ENCODE assay signal across 8 mouse cellular contexts in the genomic region with DNA sequence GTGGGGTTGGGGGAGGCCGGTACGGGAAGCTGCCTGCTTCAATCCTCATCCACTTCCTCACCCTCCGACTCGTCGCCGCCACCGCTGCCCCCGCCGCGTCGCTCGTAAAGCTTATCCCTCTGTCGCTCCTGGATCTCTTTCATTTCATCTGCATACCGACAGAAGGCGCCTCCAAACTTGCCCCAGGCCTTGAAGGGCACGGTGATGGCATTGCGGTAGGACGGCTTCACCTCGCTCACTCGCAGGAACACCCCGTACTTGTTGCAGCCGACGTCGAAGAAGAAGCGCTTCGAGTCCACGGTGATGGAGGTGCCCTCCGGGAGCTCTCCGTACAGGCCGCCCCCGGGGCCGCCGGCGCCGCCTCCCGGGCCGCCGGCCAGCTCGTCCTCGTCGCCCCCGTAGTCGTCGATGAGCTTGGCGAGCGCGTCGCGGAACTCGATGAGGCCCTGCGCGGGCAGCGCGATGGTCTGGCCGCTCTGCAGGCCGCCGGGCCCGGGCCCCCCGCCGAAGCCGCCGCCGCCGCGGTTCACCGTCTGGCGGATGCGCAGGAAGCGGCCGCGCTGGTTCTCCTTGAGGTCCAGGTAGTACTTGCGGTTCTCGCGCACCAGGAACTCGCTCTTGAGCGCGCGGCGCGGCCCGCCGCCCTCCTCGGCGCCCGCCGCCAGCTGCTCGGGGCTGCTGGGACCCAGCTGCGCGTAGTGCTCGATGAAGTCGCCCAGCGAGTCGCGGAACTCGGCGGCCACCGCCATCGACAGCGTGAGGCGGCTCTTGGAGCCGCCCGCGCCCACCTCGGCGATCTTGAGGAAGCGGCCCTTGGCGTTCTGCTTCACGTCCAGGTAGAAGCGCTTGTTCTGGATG. TPM values are rescaled to one million over a fixed set of nuclear protein-coding genes. Genes with fewer than 3 reads are reported as not detected.
DNase-seq lines count a peak whose midpoint lies in the region; ATAC-seq and TF ChIP-seq lines count a peak whose summit lies in the region.

No protein-coding gene starts in this region.

- peak overlapping the region; percentile 83 for H3K4me2 ChIP-seq in lung, postnatal 0 days (replicated peaks; ENCODE audit: low read depth, low read length)

- H3K9me3 ChIP-seq in G1E (replicated peaks) = no peaks in the 10 kb centered on the region
- H3K9me3 ChIP-seq in lung, postnatal 0 days (ENCODE audit: low read length) = no peaks in the 10 kb centered on the region

- H3K27ac ChIP-seq in cerebellum, adult 2 months (ENCODE audit: insufficient read depth, low read length) = peak overlapping the region; percentile 72
- H3K27ac ChIP-seq in layer of hippocampus, adult 2 months = peak overlapping the region; percentile 96
- peak overlapping the region; percentile 99 for H3K27ac ChIP-seq in lung, postnatal 0 days (ENCODE audit: low read length)
- H3K27ac ChIP-seq in thymus, adult 2 months (ENCODE audit: control insufficient read depth, insufficient read depth, low read length) = peak overlapping the region; percentile 67

- peak overlapping the region; percentile 93 for H3K9ac ChIP-seq in lung, postnatal 0 days (replicated peaks; ENCODE audit: low read depth)

- H3K27me3 ChIP-seq in G1E (ENCODE audit: insufficient read depth, low read length) = peaks cover under 1% of the 10 kb centered on the region; the same call in 1 of the 2 replicates
- no peaks in the 10 kb centered on the region for H3K27me3 ChIP-seq in cerebellum, adult 2 months (ENCODE audit: control insufficient read depth, insufficient read depth, low read length)
- H3K27me3 ChIP-seq in lung, postnatal 0 days (replicated peaks; ENCODE audit: insufficient read depth, low read length) = no peaks in the 10 kb centered on the region
- no peaks in the 10 kb centered on the region for H3K27me3 ChIP-seq in thymus, adult 2 months (ENCODE audit: control insufficient read depth, insufficient read depth, low read length)

- H3K4me3 ChIP-seq in G1E (ENCODE audit: low read depth, low read length) = peak overlapping the region; percentile 89
- H3K4me3 ChIP-seq in cerebellum, adult 2 months (replicated peaks; ENCODE audit: insufficient read depth, low read depth, low read length) = peak overlapping the region; percentile 94
- peak overlapping the region; percentile 83 for H3K4me3 ChIP-seq in layer of hippocampus, adult 2 months
- H3K4me3 ChIP-seq in lung, postnatal 0 days (ENCODE audit: low read depth, low read length) = peak overlapping the region; percentile 86
- H3K4me3 ChIP-seq in thymus, adult 2 months (ENCODE audit: control insufficient read depth, insufficient read depth, low read length) = peak overlapping the region; percentile 86

- TF ChIP-seq CTCF in G1E (IDR thresholded peaks at IDR 0.05; ENCODE audit: low read depth, low read length) = no peak; the same call in 1 of the 2 replicates
- TF ChIP-seq CTCF in cerebellum, adult 2 months (IDR thresholded peaks at IDR 0.05; ENCODE audit: borderline replicate concordance, insufficient read depth, low read depth, low read length) = no peak
- no peak; the same call in 1 of the 2 replicates for TF ChIP-seq CTCF in layer of hippocampus, adult 2 months (conservative IDR thresholded peaks at IDR 0.05)
- peak; percentile 33 for TF ChIP-seq CTCF in lung, postnatal 0 days (IDR thresholded peaks at IDR 0.05)
- TF ChIP-seq CTCF in thymus, adult 2 months (IDR thresholded peaks at IDR 0.05; ENCODE audit: borderline replicate concordance, control insufficient read depth, extremely low read depth, insufficient read depth, low read length, poor library complexity) = no peak

- under 1% methylated on average over 109 of the region's 109 CpGs for WGBS in cerebellum, adult 2 months
- under 1% methylated on average over 90 of the region's 109 CpGs for WGBS in lung, postnatal 0 days
- WGBS in thymus, adult 2 months = under 1% methylated on average over 109 of the region's 109 CpGs

- no peak for TF ChIP-seq EP300 in lung, postnatal 0 days (IDR thresholded peaks at IDR 0.05)

- peak; percentile 32; the same call in 1 of the 2 replicates for ATAC-seq in G1E (ENCODE audit: extremely low read depth, insufficient number of reproducible peaks, low FRiP score, poor library complexity, severe bottlenecking)
- ATAC-seq in lung, postnatal 0 days = peak; percentile 43

- peak; percentile 38 for DNase-seq in G1E (ENCODE audit: low spot score)
- DNase-seq in cerebellum, adult 2 months = peak; percentile 67 to 71
- DNase-seq in forelimb bud, embryonic 11.5 days (ENCODE audit: low read depth, low spot score) = peak; percentile 25
- peak; percentile 58 to 64 for DNase-seq in heart, postnatal 36 days
- peak in 1 of 2 experiments; percentile 53 for DNase-seq in layer of hippocampus, adult 2 months (ENCODE audit: low spot score in 2 of 2)
- DNase-seq in lung, postnatal 0 days (ENCODE audit: low spot score) = peak; percentile 60
- DNase-seq in ovary, adult 18-20 months (ENCODE audit: low spot score) = peak; percentile 19
- peak; percentile 63 for DNase-seq in thymus, adult 2 months

- peaks cover 28% of the 10 kb centered on the region for H3K4me1 ChIP-seq in G1E (ENCODE audit: insufficient read depth, low read depth, low read length)
- peaks cover 17% of the 10 kb centered on the region for H3K4me1 ChIP-seq in cerebellum, adult 2 months (ENCODE audit: control insufficient read depth, insufficient read depth, low read length)
- peaks cover 20% of the 10 kb centered on the region; the same call in 1 of the 2 replicates for H3K4me1 ChIP-seq in lung, postnatal 0 days (ENCODE audit: insufficient read depth, low read depth, low read length)
- H3K4me1 ChIP-seq in thymus, adult 2 months (replicated peaks; ENCODE audit: control insufficient read depth, insufficient read depth, low read length) = no peaks in the 10 kb centered on the region

- peaks cover 33% of the 10 kb centered on the region for H3K36me3 ChIP-seq in G1E (replicated peaks)
- H3K36me3 ChIP-seq in lung, postnatal 0 days (ENCODE audit: insufficient read depth, low read length) = no peaks in the 10 kb centered on the region
- peaks cover 3% of the 10 kb centered on the region for H3K36me3 ChIP-seq in thymus, adult 2 months (ENCODE audit: control insufficient read depth, insufficient read depth, low read length)

- intact Hi-C loops in heart, postnatal 36 days (cut with DNase I) = loop anchor here (1.0 to 5.0 kb wide), 3 partner anchors 52 to 152 kb away; partner anchors contain the start of genes Ccm2 and Tbrg4

- no peak for TF ChIP-seq POLR2A in cerebellum, adult 2 months (IDR thresholded peaks at IDR 0.05; ENCODE audit: borderline replicate concordance, insufficient read depth, low read length)
- TF ChIP-seq POLR2A in thymus, adult 2 months (IDR thresholded peaks at IDR 0.05; ENCODE audit: control insufficient read depth, extremely low read depth, insufficient read depth, low read length, poor library complexity) = 0 out of 2 replicates have a peak, but pooled peaks have one; percentile 27

RNA-seq across cellular contexts. Expression of gene Purb, which starts 0.6 kb away (rescaled TPM):
- total RNA-seq in G1E (2014; fragmentation: Nextera tagmentation) = 38.2 and 43.9 TPM in 2 replicates
- 32.0 and 34.5 TPM in 2 replicates for total RNA-seq in G1E (2017)
- 7.8 and 8.9 TPM in 2 replicates for polyA plus RNA-seq in G1E (2012)
- 76.9 and 81.9 TPM in 2 replicates for polyA plus RNA-seq in cerebellum, adult 2 months (2012; rRNA removed)
- 10 to 100 TPM; 32.7 to 35.6 TPM for total RNA-seq in heart, postnatal 36 days (2021)
- total RNA-seq in layer of hippocampus, adult 2 months (2021) = 100 to 1,000 TPM; 234 to 240 TPM
- polyA plus RNA-seq in lung, postnatal 0 days (2015; fragmentation: Nextera tagmentation; extraction: Ambion mirVana) = 21.4 and 25.5 TPM in 2 replicates
- 12.7 and 17.8 TPM in 2 replicates for polyA plus RNA-seq in thymus, adult 2 months (2012; rRNA removed)

RNA-seq across cellular contexts. Expression of gene H2afv, which starts 30.9 kb away (rescaled TPM):
- total RNA-seq in G1E (2014; fragmentation: Nextera tagmentation) (53.2 and 62.9 TPM in 2 replicates), G1E (2017) (77.3 and 92.1 TPM in 2 replicates)
- 68.1 and 97.5 TPM in 2 replicates for polyA plus RNA-seq in G1E (2012)
- polyA plus RNA-seq in cerebellum, adult 2 months (2012; rRNA removed) = 106 and 107 TPM in 2 replicates
- 10 to 100 TPM; 70.4 to 83.8 TPM for total RNA-seq in heart, postnatal 36 days (2021)
- total RNA-seq in layer of hippocampus, adult 2 months (2021) = 10 to 100 TPM; 43.6 to 47.3 TPM
- 259 and 268 TPM in 2 replicates for polyA plus RNA-seq in lung, postnatal 0 days (2015; fragmentation: Nextera tagmentation; extraction: Ambion mirVana)
- 163 and 178 TPM in 2 replicates for polyA plus RNA-seq in thymus, adult 2 months (2012; rRNA removed)

RNA-seq across cellular contexts. Expression of gene Myo1g, which starts 45.7 kb away (rescaled TPM):
- total RNA-seq in G1E (2014; fragmentation: Nextera tagmentation) = 48.5 and 56.5 TPM in 2 replicates
- total RNA-seq in G1E (2017) = 69.2 and 74.5 TPM in 2 replicates
- polyA plus RNA-seq in G1E (2012) = 71.8 and 78.8 TPM in 2 replicates
- 0.77 and 0.86 TPM in 2 replicates for polyA plus RNA-seq in cerebellum, adult 2 months (2012; rRNA removed)
- total RNA-seq in heart, postnatal 36 days (2021) = 1 to 10 TPM; 1.2 to 2.2 TPM
- under 1 TPM; 0.59 to 0.91 TPM for total RNA-seq in layer of hippocampus, adult 2 months (2021)
- polyA plus RNA-seq in lung, postnatal 0 days (2015; fragmentation: Nextera tagmentation; extraction: Ambion mirVana) = 5.7 and 6.2 TPM in 2 replicates
- polyA plus RNA-seq in thymus, adult 2 months (2012; rRNA removed) = 202 and 216 TPM in 2 replicates

RNA-seq across cellular contexts. Expression of gene Ppia, which starts 59.9 kb away (rescaled TPM):
- total RNA-seq in G1E (2014; fragmentation: Nextera tagmentation) (1,642 and 2,027 TPM in 2 replicates), G1E (2017) (3,073 and 3,673 TPM in 2 replicates)
- 182 and 196 TPM in 2 replicates for polyA plus RNA-seq in G1E (2012)
- 2,288 and 2,321 TPM in 2 replicates for polyA plus RNA-seq in cerebellum, adult 2 months (2012; rRNA removed)
- total RNA-seq in heart, postnatal 36 days (2021) = 100 to 1,000 TPM; 331 to 351 TPM
- 1,000 to 10,000 TPM; 1,589 to 1,677 TPM for total RNA-seq in layer of hippocampus, adult 2 months (2021)
- 3,011 and 3,180 TPM in 2 replicates for polyA plus RNA-seq in lung, postnatal 0 days (2015; fragmentation: Nextera tagmentation; extraction: Ambion mirVana)
- polyA plus RNA-seq in thymus, adult 2 months (2012; rRNA removed) = 1,363 and 1,486 TPM in 2 replicates

Comparison
In these comparisons a context has a peak if more than half of its experiments do, and no peak if none do; other contexts are left out.
1. RNA of gene Myo1g, which starts 45.7 kb away (polyA plus RNA-seq): 202 to 216 TPM in thymus, adult 2 months and 71.8 to 78.8 TPM in G1E; 5.7 to 6.2 TPM in lung, postnatal 0 days and 0.77 to 0.86 TPM in cerebellum, adult 2 months; every median in the first group is over 10 times any median in the second.
2. Peak in every context shown above with its lines, with median percentiles within 50 percentile points of each other: H3K4me3 ChIP-seq and H3K27ac ChIP-seq.